Mouse (Mus musculus) neural tube, embryonic 12.5 days (tissue): ENCODE results near the gene Ankrd34b. TPM values are rescaled to one million over a fixed set of nuclear protein-coding genes. Genes with fewer than 3 reads are reported as not detected.
A peak's percentile ranks its signal among the peaks of the same experiment; 100 is the strongest.

Experiments used
- ATAC-seq: fragments of 200-750 bp; cut with Nextera tagmentation; 2 replicates; pipeline ENCODE4 v1.8.0; 2017; ENCODE audit warnings: low read depth, mild to moderate bottlenecking, moderate TSS enrichment, moderate library complexity; ENCODE audit not compliant: low FRiP score
- H3K27ac ChIP-seq: fragments of 300-500 bp; sonication (generic); 2 replicates; pipeline ENCODE4 v1.5.1; 2016
- H3K27me3 ChIP-seq: fragments of 300-500 bp; sonication (generic); replicated peaks from 2 replicates; pipeline ENCODE4 v1.6.1; 2016; ENCODE audit warnings: mild to moderate bottlenecking
- H3K36me3 ChIP-seq: fragments of 300-500 bp; sonication (generic); 2 replicates; pipeline ENCODE4 v1.6.1; 2016; ENCODE audit warnings: mild to moderate bottlenecking
- H3K4me1 ChIP-seq: fragments of 300-500 bp; sonication (generic); 2 replicates; pipeline ENCODE4 v1.6.1; 2016
- H3K4me2 ChIP-seq: fragments of 300-500 bp; sonication (generic); replicated peaks from 2 replicates; pipeline ENCODE4 v1.6.1; 2016; ENCODE audit warnings: mild to moderate bottlenecking
- H3K4me3 ChIP-seq: fragments of 300-500 bp; sonication (generic); 2 replicates; pipeline ENCODE4 v1.5.1; 2016
- H3K9ac ChIP-seq: fragments of 300-500 bp; sonication (generic); 2 replicates; pipeline ENCODE4 v1.6.1; 2016; ENCODE audit warnings: mild to moderate bottlenecking
- H3K9me3 ChIP-seq: fragments of 300-500 bp; sonication (generic); 2 replicates; pipeline ENCODE4 v1.6.1; 2016; ENCODE audit warnings: mild to moderate bottlenecking
- WGBS: fragments of 180-500 bp; shearing (Covaris S2); methylation state at CpG from one replicate; pipeline ENCODE4 v1.1.7; 2016; 5-methylcytosine and 5-hydroxymethylcytosine counted together
- polyA plus RNA-seq: library from polyadenylated mRNA; unstranded; fragments of >200 nt; fragmentation: Nextera tagmentation; extraction: Ambion mirVana; gene quantifications from 2 replicates; pipeline ENCODE4 v1.2.1, GENCODE M21; 2016

Gene Ankrd34b
- 0.45 and 0.52 TPM in 2 replicates for polyA plus RNA-seq

- peak within 1 kb of the TSS; percentile 100 for H3K4me2 ChIP-seq
- peak within 1 kb of the TSS; percentile 65 for H3K9ac ChIP-seq
- peaks cover 14% of the 10 kb centered on the region for H3K4me1 ChIP-seq
- no peak within 1 kb of the TSS for H3K27ac ChIP-seq
- WGBS = under 1% methylated on average over 50 of the region's 54 CpGs
- peaks cover 55% of the 10 kb centered on the region for H3K27me3 ChIP-seq
- no peaks in the 10 kb centered on the region for H3K36me3 ChIP-seq
- peak; percentile 88 for ATAC-seq
- H3K9me3 ChIP-seq = no peaks in the 10 kb centered on the region
- peak within 1 kb of the TSS; percentile 70 for H3K4me3 ChIP-seq
Measured at GRCm38 (mm10) chr13:92425758-92426264, at the start of gene Ankrd34b. Gene Ankrd34b (plus strand): TSS chr13:92425896.

- Histone ChIP-seq H3K36me3 (peaks cover 7% of the 10 kb centered on the region; the same call in 1 of the 2 replicates), H3K27me3 (no peaks in the 10 kb centered on the region), H3K9ac (no peak overlapping the region), H3K4me3 (no peak overlapping the region), H3K9me3 (no peaks in the 10 kb centered on the region), H3K27ac (no peak overlapping the region), H3K4me1 (no peaks in the 10 kb centered on the region), H3K4me2 (no peak overlapping the region)
- no peak for ATAC-seq
- 86% methylated on average over 3 of the region's 3 CpGs for WGBS
Measured at GRCm38 (mm10) chr13:92387367-92387766, 38.3 kb upstream of the Ankrd34b start.

- Histone ChIP-seq H3K36me3 (no peaks in the 10 kb centered on the region), H3K27me3 (no peaks in the 10 kb centered on the region), H3K4me2 (no peak overlapping the region), H3K4me1 (no peaks in the 10 kb centered on the region), H3K9me3 (no peaks in the 10 kb centered on the region), H3K9ac (no peak overlapping the region), H3K4me3 (no peak overlapping the region), H3K27ac (no peak overlapping the region)
- WGBS = 91% methylated on average over 12 of the region's 12 CpGs
- no peak for ATAC-seq
Measured at GRCm38 (mm10) chr13:92393047-92393661, 32.5 kb upstream of the Ankrd34b start.

- no peak overlapping the region for H3K4me2 ChIP-seq
- H3K36me3 ChIP-seq = no peaks in the 10 kb centered on the region
- WGBS = 75% methylated on average over 11 of the region's 11 CpGs
- no peaks in the 10 kb centered on the region for H3K9me3 ChIP-seq
- no peaks in the 10 kb centered on the region for H3K4me1 ChIP-seq
- no peak overlapping the region for H3K9ac ChIP-seq
- no peaks in the 10 kb centered on the region for H3K27me3 ChIP-seq
- H3K27ac ChIP-seq = no peak overlapping the region
- no peak for ATAC-seq
- H3K4me3 ChIP-seq = no peak overlapping the region
Measured at GRCm38 (mm10) chr13:92398491-92399384, 27.0 kb upstream of the Ankrd34b start.

GRCm38 (mm10) chr13:92402063-92402462 lies 23.6 kb upstream of the Ankrd34b start:
- Histone ChIP-seq H3K9me3 (no peaks in the 10 kb centered on the region), H3K4me1 (no peaks in the 10 kb centered on the region), H3K4me3 (no peak overlapping the region), H3K27ac (no peak overlapping the region), H3K36me3 (no peaks in the 10 kb centered on the region), H3K4me2 (no peak overlapping the region), H3K27me3 (no peaks in the 10 kb centered on the region), H3K9ac (no peak overlapping the region)
- ATAC-seq = no peak
- 60% methylated on average over 2 of the region's 2 CpGs for WGBS

GRCm38 (mm10) chr13:92403496-92403895 lies 22.2 kb upstream of the Ankrd34b start:
- no peaks in the 10 kb centered on the region for H3K36me3 ChIP-seq
- H3K27me3 ChIP-seq = no peaks in the 10 kb centered on the region
- 76% methylated on average over 3 of the region's 3 CpGs for WGBS
- no peak overlapping the region for H3K4me3 ChIP-seq
- no peak overlapping the region for H3K4me2 ChIP-seq
- no peaks in the 10 kb centered on the region for H3K9me3 ChIP-seq
- H3K9ac ChIP-seq = no peak overlapping the region
- H3K27ac ChIP-seq = no peak overlapping the region
- no peak for ATAC-seq
- H3K4me1 ChIP-seq = no peaks in the 10 kb centered on the region

- no peak for ATAC-seq
- Histone ChIP-seq H3K4me3 (no peak overlapping the region), H3K27ac (no peak overlapping the region), H3K9ac (no peak overlapping the region), H3K9me3 (no peaks in the 10 kb centered on the region), H3K27me3 (no peaks in the 10 kb centered on the region), H3K36me3 (no peaks in the 10 kb centered on the region), H3K4me1 (no peaks in the 10 kb centered on the region), H3K4me2 (no peak overlapping the region)
- WGBS = 84% methylated on average over 2 of the region's 2 CpGs
Measured at GRCm38 (mm10) chr13:92410486-92410885, 15.2 kb upstream of the Ankrd34b start.

- Histone ChIP-seq H3K9me3 (no peaks in the 10 kb centered on the region), H3K4me2 (no peak overlapping the region), H3K27ac (no peak overlapping the region), H3K4me3 (no peak overlapping the region), H3K27me3 (peaks cover 13% of the 10 kb centered on the region; the same call in 1 of the 2 replicates), H3K9ac (no peak overlapping the region), H3K4me1 (no peaks in the 10 kb centered on the region), H3K36me3 (no peaks in the 10 kb centered on the region)
- no peak for ATAC-seq
- WGBS = 86% methylated on average over 11 of the region's 11 CpGs
Measured at GRCm38 (mm10) chr13:92419630-92420029, 6.1 kb upstream of the Ankrd34b start.

GRCm38 (mm10) chr13:92423711-92424110 lies 2.0 kb upstream of the Ankrd34b start:
- H3K9me3 ChIP-seq = no peaks in the 10 kb centered on the region
- no peak overlapping the region for H3K4me2 ChIP-seq
- no peak for ATAC-seq
- H3K27ac ChIP-seq = no peak overlapping the region
- H3K9ac ChIP-seq = no peak overlapping the region
- H3K27me3 ChIP-seq = peaks cover 50% of the 10 kb centered on the region
- 58% methylated on average over 3 of the region's 3 CpGs for WGBS
- H3K4me1 ChIP-seq = peaks cover 14% of the 10 kb centered on the region
- no peak overlapping the region for H3K4me3 ChIP-seq
- H3K36me3 ChIP-seq = no peaks in the 10 kb centered on the region

GRCm38 (mm10) chr13:92426294-92427051 lies 777 bp downstream of the Ankrd34b start:
- under 1% methylated on average over 89 of the region's 92 CpGs for WGBS
- Histone ChIP-seq H3K9ac (peak overlapping the region; percentile 65), H3K9me3 (no peaks in the 10 kb centered on the region), H3K27me3 (peaks cover 55% of the 10 kb centered on the region), H3K4me1 (peaks cover 14% of the 10 kb centered on the region), H3K4me2 (peak overlapping the region; percentile 100), H3K4me3 (peak overlapping the region; percentile 70), H3K27ac (no peak overlapping the region), H3K36me3 (no peaks in the 10 kb centered on the region)
- ATAC-seq = peak; percentile 72

GRCm38 (mm10) chr13:92427351-92427855 lies 1.7 kb downstream of the Ankrd34b start:
- Histone ChIP-seq H3K4me3 (no peak overlapping the region), H3K36me3 (no peaks in the 10 kb centered on the region), H3K27me3 (peaks cover 55% of the 10 kb centered on the region), H3K4me1 (peaks cover 14% of the 10 kb centered on the region), H3K4me2 (peak overlapping the region; percentile 100; the same call in 1 of the 2 replicates), H3K9me3 (no peaks in the 10 kb centered on the region), H3K9ac (no peak overlapping the region), H3K27ac (no peak overlapping the region)
- 52% methylated on average over 4 of the region's 4 CpGs for WGBS
- ATAC-seq = no peak
